Comparison of ENCODE assay signal across 13 mouse cellular contexts in the genomic region with DNA sequence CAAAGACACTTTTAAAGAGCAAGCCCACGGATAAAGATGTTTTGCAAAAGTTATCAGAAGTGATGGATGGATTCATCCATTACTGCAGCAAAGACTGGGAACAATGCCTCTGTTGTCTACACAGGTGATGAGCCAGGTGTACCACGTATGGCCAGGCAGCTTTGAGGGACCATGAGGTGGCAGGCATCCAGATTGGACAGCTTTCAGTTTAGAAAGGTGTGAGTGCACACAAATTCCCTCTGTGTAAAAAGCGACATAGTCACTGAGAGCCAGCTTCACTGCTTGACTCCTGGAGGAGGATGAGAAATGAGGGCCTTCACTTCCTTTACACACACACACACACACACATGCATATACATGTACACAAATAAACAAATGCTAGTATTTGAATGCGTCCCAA.
A peak's percentile ranks its signal among the peaks of the same experiment; 100 is the strongest.
DNase-seq lines count a peak whose midpoint lies in the region.
"Had no signal": no experiment of that assay in that cellular context is flagged by ENCODE, and none has a peak within 500 bp of the region (broad histone marks: within the 10 kb centered on the region; RNA-seq: fewer than 3 reads in every experiment).

No protein-coding gene starts in this region.

- DNase-seq in cerebellum, adult 11 months: peak; percentile 3
- no peak for DNase-seq in cerebellum, adult 11-12 months
- peak; percentile 43 for DNase-seq in left cerebral cortex, postnatal 4 days
- no peak for DNase-seq in left cerebral cortex, adult 9 months (ENCODE audit: low spot score in 2 of 2)
- DNase-seq in cerebellum, postnatal 10 days: peak; percentile 87 to 88
- DNase-seq in heart, postnatal 14 days: no peak
- DNase-seq in right cerebral cortex, postnatal 14 days: no peak
- DNase-seq: adrenal gland, adult 8-10 months; adrenal gland, postnatal 36 days; B cell, adult 2 months; gastrocnemius, postnatal 10 days; heart, adult 18-20 months; heart, postnatal 10 days had no signal

- intact Hi-C loops in left cerebral cortex, postnatal 4 days (cut with DNase I): loop anchor here (10.0 kb wide), 1 partner anchor 298 kb away; no protein-coding TSS in a partner anchor
- intact Hi-C loops in heart, postnatal 14 days (cut with DNase I): no loop called here

Comparison
In these comparisons a context has a peak if more than half of its experiments do, and no peak if none do; other contexts are left out.
1. DNase-seq: peak in cerebellum, adult 11 months (single experiment), left cerebral cortex, postnatal 4 days (single experiment) and cerebellum, postnatal 10 days (2 of 2); none in cerebellum, adult 11-12 months (single experiment), left cerebral cortex, adult 9 months (0 of 2), heart, postnatal 14 days (0 of 2) and right cerebral cortex, postnatal 14 days (single experiment).